Mouse (Mus musculus): ENCODE measurements at regions not wholly inside any gene's neighbourhood (a gene's known extent, or its start where the extent isn't known, plus 50 kb on each side); places are given as distances from the start of the nearest gene placed in this dataset.

DNA sequence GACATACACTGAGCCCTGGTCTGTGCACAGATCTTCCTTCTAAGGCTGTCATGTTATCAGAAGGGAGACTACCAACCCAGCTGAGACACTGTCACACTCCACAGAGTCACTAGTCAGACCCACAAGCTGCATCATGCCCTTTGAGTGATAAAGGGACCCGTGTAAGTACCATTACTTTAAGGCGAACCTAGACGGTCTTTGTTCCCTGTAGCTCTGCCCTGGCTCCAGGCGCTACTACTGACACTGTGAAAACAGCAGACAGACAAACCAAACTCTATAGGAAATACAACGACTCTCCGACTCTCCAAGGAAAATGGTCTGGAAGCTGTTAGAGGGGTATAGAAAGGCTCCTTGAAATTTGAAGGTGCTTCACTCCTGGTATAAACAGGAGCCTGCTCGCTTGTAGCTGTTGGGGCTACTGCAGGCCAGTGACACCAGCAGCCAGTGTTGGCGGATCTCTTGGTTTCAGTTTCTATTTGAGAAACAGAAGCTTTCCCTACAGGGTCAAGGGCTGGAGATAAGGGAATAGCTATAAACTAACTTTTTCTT is 75.2 kb upstream of the Wnt7b start:
- WGBS (ENCODE audit: insufficient replicate concordance): 29% methylated on average over 8 of the region's 8 CpGs
- Histone ChIP-seq H3K4me3 (ENCODE audit: low read depth, low read length) (peak overlapping the region; percentile 15; the same call in 1 of the 2 replicates), H3K4me2 (ENCODE audit: low read depth, low read length) (peak overlapping the region; percentile 38), H3K4me1 (ENCODE audit: control insufficient read depth, low read depth, low read length) (no peaks in the 10 kb centered on the region), H3K36me3 (ENCODE audit: control insufficient read depth, insufficient read depth) (no peaks in the 10 kb centered on the region), H3K27me3 (ENCODE audit: control insufficient read depth, insufficient read depth, low read depth, low read length) (peaks cover 11% of the 10 kb centered on the region), H3K9ac (ENCODE audit: low read depth, low read length) (no peak overlapping the region), H3K9me3 (replicated peaks; ENCODE audit: control insufficient read depth, low read length) (no peaks in the 10 kb centered on the region), H3K27ac (ENCODE audit: low read length) (no peak overlapping the region)
- peak; percentile 27; the same call in 1 of the 2 replicates for ATAC-seq (ENCODE audit: low read depth)

DNA sequence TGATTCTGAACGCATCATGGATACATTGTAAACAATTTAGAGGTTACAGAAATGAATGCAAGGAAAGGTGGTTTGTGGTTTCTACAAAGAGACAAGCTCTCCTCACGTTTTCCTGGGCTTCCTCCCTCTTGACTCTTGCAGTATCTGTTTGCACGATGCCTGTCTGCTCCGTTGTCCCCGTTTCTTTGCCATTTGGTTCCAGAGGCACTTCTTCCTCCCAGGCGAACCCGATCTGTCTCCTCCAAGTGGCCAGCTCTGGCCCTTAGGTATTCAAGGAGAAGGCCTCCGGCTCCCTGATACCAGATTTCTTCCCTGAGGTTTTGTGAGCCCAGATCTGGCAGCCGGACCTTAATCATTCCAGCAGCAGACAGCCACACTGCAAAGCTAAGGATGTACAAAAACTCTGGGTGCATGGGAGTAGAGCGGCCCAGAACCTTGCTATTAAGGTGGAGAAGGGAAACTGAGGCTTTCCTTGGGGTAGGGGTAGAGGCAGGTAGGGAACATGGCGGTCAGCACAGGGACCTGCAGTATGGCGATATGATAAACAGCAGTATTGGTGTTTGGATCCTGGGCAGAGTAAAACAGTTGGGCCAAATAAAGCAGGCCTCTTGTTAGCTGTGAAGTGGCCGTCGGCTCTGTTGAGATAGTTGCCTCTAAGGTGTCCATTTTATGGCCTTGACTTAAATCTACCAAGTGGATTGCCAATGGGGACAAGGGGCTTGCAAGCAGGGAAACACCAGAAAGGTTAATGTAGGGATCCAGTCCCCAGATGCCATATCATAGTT is 76.0 kb upstream of the Wnt7b start:
- no peak for ATAC-seq (ENCODE audit: low read depth)
- no peak overlapping the region for H3K9ac ChIP-seq (ENCODE audit: low read depth, low read length)
- H3K4me1 ChIP-seq (ENCODE audit: control insufficient read depth, low read depth, low read length): no peaks in the 10 kb centered on the region
- H3K4me3 ChIP-seq (ENCODE audit: low read depth, low read length): no peak overlapping the region
- no peak overlapping the region for H3K4me2 ChIP-seq (ENCODE audit: low read depth, low read length)
- no peaks in the 10 kb centered on the region for H3K9me3 ChIP-seq (replicated peaks; ENCODE audit: control insufficient read depth, low read length)
- no peaks in the 10 kb centered on the region for H3K36me3 ChIP-seq (ENCODE audit: control insufficient read depth, insufficient read depth)
- H3K27me3 ChIP-seq (ENCODE audit: control insufficient read depth, insufficient read depth, low read depth, low read length): peaks cover 11% of the 10 kb centered on the region
- WGBS (ENCODE audit: insufficient replicate concordance): 53% methylated on average over 14 of the region's 14 CpGs
- no peak overlapping the region for H3K27ac ChIP-seq (ENCODE audit: low read length)

DNA sequence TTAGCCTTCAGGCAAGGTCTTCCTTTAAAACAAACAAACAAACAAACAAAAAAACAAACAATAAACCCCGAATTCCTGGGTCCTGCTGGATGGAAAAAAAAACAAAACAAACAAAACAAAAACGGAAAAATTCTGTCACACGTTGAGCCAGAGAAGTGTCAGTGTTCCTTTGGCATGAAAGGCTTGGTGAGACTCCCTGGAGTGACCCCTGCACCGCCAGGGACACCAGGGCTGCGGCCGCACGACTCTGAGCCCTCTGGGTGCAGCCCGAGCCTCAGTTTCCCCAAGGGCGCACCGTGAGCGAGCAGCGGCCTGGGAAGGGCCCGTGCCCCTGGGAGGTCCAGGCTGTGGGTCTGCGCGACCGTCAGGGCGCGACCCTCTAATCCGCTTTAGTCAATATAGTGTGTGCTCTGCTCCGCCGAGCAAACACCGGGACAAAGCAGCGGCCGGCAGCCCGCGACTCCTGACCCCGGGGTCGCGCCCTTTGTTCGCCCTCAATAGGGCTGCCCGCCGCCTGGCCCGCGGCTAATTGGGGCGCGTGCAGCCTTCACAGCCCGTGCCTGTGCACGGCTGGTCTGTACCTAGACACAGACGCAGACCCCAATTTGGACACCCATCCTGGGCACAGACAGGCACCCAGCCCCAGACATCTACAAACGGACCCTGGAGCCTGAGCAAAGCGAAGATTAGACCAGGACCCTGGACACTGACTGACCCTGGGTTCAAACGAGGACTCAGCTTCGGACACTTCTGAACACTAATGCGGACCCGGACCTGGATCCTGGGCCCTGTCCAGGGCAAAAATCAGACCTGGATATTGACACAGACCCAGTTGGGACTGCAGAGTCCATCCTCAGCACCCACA is 74.0 kb upstream of the Ppara start:
- Histone ChIP-seq H3K4me3 (ENCODE audit: low read depth, low read length) (0 out of 2 replicates have a peak overlapping the region, but pooled peaks have one; percentile 10), H3K9ac (ENCODE audit: low read depth, low read length) (no peak overlapping the region), H3K27me3 (ENCODE audit: control insufficient read depth, insufficient read depth, low read depth, low read length) (peaks cover 20% of the 10 kb centered on the region), H3K36me3 (ENCODE audit: control insufficient read depth, insufficient read depth) (no peaks in the 10 kb centered on the region), H3K9me3 (replicated peaks; ENCODE audit: control insufficient read depth, low read length) (no peaks in the 10 kb centered on the region), H3K27ac (ENCODE audit: low read length) (no peak overlapping the region), H3K4me2 (ENCODE audit: low read depth, low read length) (peak overlapping the region; percentile 43; the same call in 1 of the 2 replicates), H3K4me1 (ENCODE audit: control insufficient read depth, low read depth, low read length) (no peaks in the 10 kb centered on the region)
- ATAC-seq (ENCODE audit: low read depth): peak; percentile 63
- WGBS (ENCODE audit: insufficient replicate concordance): 15% methylated on average over 45 of the region's 45 CpGs

DNA sequence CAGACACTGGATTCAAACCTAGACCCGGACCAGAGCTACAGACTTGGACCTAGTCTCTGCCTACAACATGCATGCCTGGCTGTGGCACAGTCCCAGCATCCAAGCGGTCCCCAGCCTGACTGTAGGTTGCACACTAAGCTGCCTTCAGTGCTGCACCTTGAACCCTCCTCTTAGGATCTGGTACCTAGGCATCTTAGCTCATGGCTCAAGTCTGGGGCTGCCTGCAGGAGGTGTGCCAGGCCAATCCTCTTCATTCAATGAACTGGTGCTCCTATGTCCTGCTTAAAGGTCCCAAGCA is 73.4 kb upstream of the Ppara start:
- Histone ChIP-seq H3K27ac (ENCODE audit: low read length) (no peak overlapping the region), H3K9me3 (replicated peaks; ENCODE audit: control insufficient read depth, low read length) (no peaks in the 10 kb centered on the region), H3K4me3 (ENCODE audit: low read depth, low read length) (no peak overlapping the region), H3K27me3 (ENCODE audit: control insufficient read depth, insufficient read depth, low read depth, low read length) (peaks cover 20% of the 10 kb centered on the region), H3K4me2 (ENCODE audit: low read depth, low read length) (no peak overlapping the region), H3K36me3 (ENCODE audit: control insufficient read depth, insufficient read depth) (no peaks in the 10 kb centered on the region), H3K9ac (ENCODE audit: low read depth, low read length) (no peak overlapping the region), H3K4me1 (ENCODE audit: control insufficient read depth, low read depth, low read length) (no peaks in the 10 kb centered on the region)
- WGBS (ENCODE audit: insufficient replicate concordance): 49% methylated on average over 2 of the region's 2 CpGs
- no peak for ATAC-seq (ENCODE audit: low read depth)

DNA sequence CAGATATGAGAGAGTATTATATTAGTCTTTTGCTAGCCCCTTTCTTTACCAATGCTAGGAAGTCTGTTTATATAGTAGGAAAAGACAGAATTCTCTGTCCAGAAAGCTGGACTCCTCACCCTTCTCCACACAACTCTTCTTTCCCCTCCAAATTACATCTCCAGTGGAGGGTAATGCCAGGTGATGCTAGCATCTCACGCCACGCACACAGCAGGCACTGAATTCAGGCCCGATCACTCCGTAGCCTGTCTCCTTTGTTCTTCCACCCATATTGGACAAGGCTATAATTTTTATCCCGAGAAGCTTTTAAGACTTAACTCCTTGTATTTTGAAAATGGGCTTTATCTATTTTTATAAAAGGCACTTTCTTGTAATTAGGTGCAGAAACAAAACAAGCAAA is 73.0 kb upstream of the Ppara start:
- 69% methylated on average over 5 of the region's 5 CpGs for WGBS (ENCODE audit: insufficient replicate concordance)

DNA sequence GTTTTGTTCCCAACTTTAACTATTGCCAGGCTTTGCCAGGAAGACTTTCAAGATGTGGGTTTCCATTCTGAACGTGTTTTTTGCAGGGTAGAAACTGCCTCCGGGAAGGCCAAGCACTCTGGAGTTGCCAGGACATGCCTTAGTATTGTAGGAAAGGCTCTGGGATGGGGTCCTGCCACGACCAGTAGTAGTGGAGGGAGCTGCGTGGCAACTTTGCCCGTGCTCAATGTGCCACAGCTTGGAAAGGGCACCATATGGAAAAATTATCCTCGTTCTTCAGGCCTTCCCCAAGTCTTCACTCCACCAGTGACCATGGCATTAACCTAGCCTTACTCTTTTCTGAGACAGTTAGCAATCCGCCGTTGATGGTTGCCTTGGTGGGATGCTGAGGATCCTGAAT is 72.5 kb upstream of the Ppara start:
- H3K9ac ChIP-seq (ENCODE audit: low read depth, low read length): no peak overlapping the region
- peaks cover 24% of the 10 kb centered on the region for H3K27me3 ChIP-seq (ENCODE audit: control insufficient read depth, insufficient read depth, low read depth, low read length)
- H3K4me1 ChIP-seq (ENCODE audit: control insufficient read depth, low read depth, low read length): no peaks in the 10 kb centered on the region
- no peak overlapping the region for H3K4me3 ChIP-seq (ENCODE audit: low read depth, low read length)
- 65% methylated on average over 8 of the region's 8 CpGs for WGBS (ENCODE audit: insufficient replicate concordance)
- H3K9me3 ChIP-seq (replicated peaks; ENCODE audit: control insufficient read depth, low read length): no peaks in the 10 kb centered on the region
- ATAC-seq (ENCODE audit: low read depth): no peak
- no peak overlapping the region for H3K4me2 ChIP-seq (ENCODE audit: low read depth, low read length)
- no peak overlapping the region for H3K27ac ChIP-seq (ENCODE audit: low read length)
- H3K36me3 ChIP-seq (ENCODE audit: control insufficient read depth, insufficient read depth): no peaks in the 10 kb centered on the region

More for the DNA sequence above, 73.0 kb upstream of the Ppara start:
- H3K27me3 ChIP-seq (ENCODE audit: control insufficient read depth, insufficient read depth, low read depth, low read length): peaks cover 24% of the 10 kb centered on the region
- no peak overlapping the region for H3K4me2 ChIP-seq (ENCODE audit: low read depth, low read length)
- no peaks in the 10 kb centered on the region for H3K9me3 ChIP-seq (replicated peaks; ENCODE audit: control insufficient read depth, low read length)
- no peak overlapping the region for H3K27ac ChIP-seq (ENCODE audit: low read length)
- H3K36me3 ChIP-seq (ENCODE audit: control insufficient read depth, insufficient read depth): no peaks in the 10 kb centered on the region
- H3K4me3 ChIP-seq (ENCODE audit: low read depth, low read length): no peak overlapping the region
- H3K4me1 ChIP-seq (ENCODE audit: control insufficient read depth, low read depth, low read length): no peaks in the 10 kb centered on the region
- ATAC-seq (ENCODE audit: low read depth): no peak
- no peak overlapping the region for H3K9ac ChIP-seq (ENCODE audit: low read depth, low read length)

DNA sequence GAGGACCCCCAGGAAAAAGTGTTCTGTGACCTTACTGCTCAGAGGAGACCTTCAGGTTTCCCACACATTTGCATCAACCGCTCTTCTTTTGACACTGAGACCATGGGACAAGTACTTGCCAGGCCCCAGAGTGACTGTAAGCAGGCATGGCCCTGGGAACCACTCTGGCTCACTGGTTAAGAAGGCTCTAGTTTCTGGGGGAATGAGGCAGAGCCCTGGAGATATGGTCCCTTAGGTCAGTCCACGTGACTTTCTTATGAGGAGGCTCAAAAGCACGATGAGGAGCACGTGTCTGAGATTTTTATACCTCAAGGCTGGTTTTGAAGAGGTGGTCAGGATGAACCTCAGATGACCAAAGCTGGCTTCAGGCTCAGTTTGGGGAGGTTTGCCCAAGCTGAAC is 72.1 kb upstream of the Ppara start:
- Histone ChIP-seq H3K4me1 (ENCODE audit: control insufficient read depth, low read depth, low read length) (no peaks in the 10 kb centered on the region), H3K27me3 (ENCODE audit: control insufficient read depth, insufficient read depth, low read depth, low read length) (peaks cover 24% of the 10 kb centered on the region), H3K9ac (ENCODE audit: low read depth, low read length) (no peak overlapping the region), H3K36me3 (ENCODE audit: control insufficient read depth, insufficient read depth) (no peaks in the 10 kb centered on the region), H3K4me3 (ENCODE audit: low read depth, low read length) (no peak overlapping the region), H3K27ac (ENCODE audit: low read length) (no peak overlapping the region), H3K4me2 (ENCODE audit: low read depth, low read length) (no peak overlapping the region), H3K9me3 (replicated peaks; ENCODE audit: control insufficient read depth, low read length) (no peaks in the 10 kb centered on the region)
- no peak for ATAC-seq (ENCODE audit: low read depth)
- WGBS (ENCODE audit: insufficient replicate concordance): 65% methylated on average over 4 of the region's 4 CpGs

DNA sequence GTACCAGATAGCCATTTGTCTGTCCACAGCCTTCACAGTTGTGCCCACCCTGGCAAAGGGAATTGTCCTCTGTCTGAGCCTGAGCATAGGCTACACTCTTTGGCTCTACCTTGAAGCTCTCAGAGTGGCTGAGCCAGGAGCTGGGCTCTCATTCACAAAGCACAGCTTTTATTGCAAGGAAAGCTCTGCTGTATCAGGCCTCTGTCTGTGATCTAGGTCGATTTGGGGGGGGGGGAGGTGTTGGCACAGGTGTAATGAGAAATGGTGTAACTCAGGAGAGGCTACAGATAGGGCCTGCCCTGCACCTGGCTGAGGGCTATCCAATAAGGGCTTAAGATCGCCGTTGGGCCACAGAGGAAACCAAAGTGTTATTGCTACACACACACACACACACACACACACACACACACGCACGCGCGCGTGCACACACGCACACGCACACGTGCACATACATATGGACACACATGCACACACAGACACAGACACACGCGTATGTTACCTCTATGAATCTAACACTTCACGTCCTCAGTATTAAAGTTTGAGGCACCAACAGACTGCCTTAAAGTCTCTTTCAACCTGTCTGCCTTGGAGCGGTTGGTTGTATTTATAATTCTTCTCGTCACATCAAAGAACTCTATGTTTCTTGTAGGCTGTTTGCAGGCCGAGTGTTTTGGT is 70.9 kb upstream of the Ppara start:
- Histone ChIP-seq H3K4me3 (ENCODE audit: low read depth, low read length) (no peak overlapping the region), H3K4me1 (ENCODE audit: control insufficient read depth, low read depth, low read length) (no peaks in the 10 kb centered on the region), H3K4me2 (ENCODE audit: low read depth, low read length) (no peak overlapping the region), H3K9me3 (replicated peaks; ENCODE audit: control insufficient read depth, low read length) (no peaks in the 10 kb centered on the region), H3K9ac (ENCODE audit: low read depth, low read length) (no peak overlapping the region), H3K27ac (ENCODE audit: low read length) (no peak overlapping the region), H3K27me3 (ENCODE audit: control insufficient read depth, insufficient read depth, low read depth, low read length) (peaks cover 28% of the 10 kb centered on the region), H3K36me3 (ENCODE audit: control insufficient read depth, insufficient read depth) (no peaks in the 10 kb centered on the region)
- no peak for ATAC-seq (ENCODE audit: low read depth)
- 68% methylated on average over 17 of the region's 17 CpGs for WGBS (ENCODE audit: insufficient replicate concordance)

All from liver, embryonic 16.5 days (tissue).